ENCODE assay signal across 14 mouse cellular contexts in genomic region chr4:100922816-100923554, GRCm38 (mm10).
A peak's percentile ranks its signal among the peaks of the same experiment; 100 is the strongest.
DNase-seq lines count a peak whose midpoint lies in the region; ATAC-seq and TF ChIP-seq lines count a peak whose summit lies in the region.
"Had no signal": no experiment of that assay in that cellular context is flagged by ENCODE, and none has a peak within 500 bp of the region (broad histone marks: within the 10 kb centered on the region; RNA-seq: fewer than 3 reads in every experiment).

No protein-coding gene starts in this region.

- H3K27me3 ChIP-seq in limb, embryonic 14.5 days (ENCODE audit: control insufficient read depth, insufficient read depth, low read length), result no peaks in the 10 kb centered on the region
- H3K27me3 ChIP-seq in stomach, embryonic 16.5 days (ENCODE audit: control insufficient read depth, insufficient read depth, low read length), result no peaks in the 10 kb centered on the region
- H3K27me3 ChIP-seq in hindbrain, embryonic 12.5 days, result no peaks in the 10 kb centered on the region
- H3K27me3 ChIP-seq: limb, embryonic 15.5 days; neural tube, embryonic 12.5 days had no signal

- DNase-seq in heart, postnatal 10 days, result peak; percentile 13 to 33
- no peak for DNase-seq in heart, adult 9 months (ENCODE audit: low spot score in 2 of 2)
- peak; percentile 79 for DNase-seq in kidney, adult 9 months
- DNase-seq in limb, embryonic 14.5 days (ENCODE audit: low spot score), result peak; percentile 61
- no peak for DNase-seq in liver
- no peak for DNase-seq in frontal cortex, postnatal 10 days (ENCODE audit: low spot score in 2 of 2)
- DNase-seq: cerebellum, postnatal 36 days; forebrain, postnatal 0 days; right cerebral cortex, postnatal 14 days had no signal

- peaks cover 45% of the 10 kb centered on the region for H3K4me1 ChIP-seq in limb, embryonic 14.5 days (ENCODE audit: control insufficient read depth, insufficient read depth, low read length)
- H3K4me1 ChIP-seq in stomach, embryonic 16.5 days (ENCODE audit: control insufficient read depth, insufficient read depth, low read length), result peaks cover 34% of the 10 kb centered on the region
- peaks cover 14% of the 10 kb centered on the region for H3K4me1 ChIP-seq in hindbrain, embryonic 12.5 days

- no peak overlapping the region for H3K9ac ChIP-seq in limb, embryonic 14.5 days (ENCODE audit: low read depth, low read length, severe bottlenecking)
- H3K9ac ChIP-seq in stomach, embryonic 16.5 days (ENCODE audit: low read length), result no peak overlapping the region
- no peak overlapping the region for H3K9ac ChIP-seq in hindbrain, embryonic 12.5 days
- H3K9ac ChIP-seq: forebrain, postnatal 0 days; limb, embryonic 15.5 days; neural tube, embryonic 12.5 days had no signal

- 0 out of 2 replicates have a peak overlapping the region, but pooled peaks have one; percentile 9 for H3K27ac ChIP-seq in limb, embryonic 14.5 days (replicated peaks; ENCODE audit: low read depth, low read length)
- H3K27ac ChIP-seq in stomach, embryonic 16.5 days (ENCODE audit: low read length), result peak overlapping the region; percentile 29; the same call in 1 of the 2 replicates
- H3K27ac ChIP-seq in hindbrain, embryonic 12.5 days, result no peak overlapping the region
- H3K27ac ChIP-seq: neural tube, embryonic 12.5 days had no signal

- no peak for TF ChIP-seq POLR2A in limb, embryonic 14.5 days (IDR thresholded peaks at IDR 0.05; ENCODE audit: borderline replicate concordance, extremely low read depth, insufficient read depth, insufficient read length)

- peaks cover 24% of the 10 kb centered on the region for H3K36me3 ChIP-seq in limb, embryonic 14.5 days (ENCODE audit: control insufficient read depth, insufficient read depth, low read length)
- 0 out of 2 replicates have a peak, but pooled peaks cover 3% of the 10 kb centered on the region for H3K36me3 ChIP-seq in stomach, embryonic 16.5 days (ENCODE audit: control insufficient read depth, insufficient read depth, low read length)
- peaks cover 7% of the 10 kb centered on the region; the same call in 1 of the 2 replicates for H3K36me3 ChIP-seq in hindbrain, embryonic 12.5 days

- no peak overlapping the region for H3K4me3 ChIP-seq in limb, embryonic 14.5 days (replicated peaks; ENCODE audit: low read length)
- H3K4me3 ChIP-seq in stomach, embryonic 16.5 days (replicated peaks; ENCODE audit: low read length), result no peak overlapping the region
- no peak overlapping the region for H3K4me3 ChIP-seq in hindbrain, embryonic 12.5 days
- H3K4me3 ChIP-seq: limb, embryonic 15.5 days; neural tube, embryonic 12.5 days had no signal

- peak; percentile 51 for ATAC-seq in limb, embryonic 14.5 days (ENCODE audit: low FRiP score, low read depth)
- ATAC-seq in stomach, embryonic 16.5 days (ENCODE audit: insufficient read depth, low FRiP score), result no peak
- no peak for ATAC-seq in hindbrain, embryonic 12.5 days (ENCODE audit: low FRiP score)
- ATAC-seq: forebrain, postnatal 0 days had no signal

- H3K4me2 ChIP-seq in limb, embryonic 14.5 days (replicated peaks; ENCODE audit: low read depth, low read length, severe bottlenecking), result no peak overlapping the region
- H3K4me2 ChIP-seq in stomach, embryonic 16.5 days (ENCODE audit: low read depth, low read length), result no peak overlapping the region
- no peak overlapping the region for H3K4me2 ChIP-seq in hindbrain, embryonic 12.5 days (replicated peaks)
- H3K4me2 ChIP-seq: limb, embryonic 15.5 days; midbrain, embryonic 11.5 days; neural tube, embryonic 12.5 days had no signal

- no peaks in the 10 kb centered on the region for H3K9me3 ChIP-seq in limb, embryonic 14.5 days (ENCODE audit: control insufficient read depth, low read length)
- H3K9me3 ChIP-seq in stomach, embryonic 16.5 days (replicated peaks; ENCODE audit: control insufficient read depth, low read length), result no peaks in the 10 kb centered on the region
- H3K9me3 ChIP-seq in hindbrain, embryonic 12.5 days (replicated peaks), result no peaks in the 10 kb centered on the region
- H3K9me3 ChIP-seq: limb, embryonic 15.5 days; neural tube, embryonic 12.5 days had no signal

- 25% methylated on average over 11 of the region's 11 CpGs for WGBS in limb, embryonic 14.5 days
- WGBS in stomach, embryonic 16.5 days, result 53% methylated on average over 11 of the region's 11 CpGs
- WGBS in hindbrain, embryonic 12.5 days, result 72% methylated on average over 11 of the region's 11 CpGs

- intact Hi-C loops in heart, postnatal 10 days (cut with DNase I), result no loop called here

Comparison
In these comparisons a context has a peak if more than half of its experiments do, and no peak if none do; other contexts are left out.
1. DNase-seq: peak in heart, postnatal 10 days (2 of 2), kidney, adult 9 months (single experiment) and limb, embryonic 14.5 days (single experiment); none in heart, adult 9 months (0 of 2), liver (single experiment) and frontal cortex, postnatal 10 days (0 of 2).